Mouse (Mus musculus): ENCODE data around the gene Rpl36.
"Not testable (repeated sequence)": the region's sequence is repeated elsewhere in the genome, so short reads cannot be mapped to it uniquely, and the experiment has no call there.

The Rpl36 gene

DNA sequence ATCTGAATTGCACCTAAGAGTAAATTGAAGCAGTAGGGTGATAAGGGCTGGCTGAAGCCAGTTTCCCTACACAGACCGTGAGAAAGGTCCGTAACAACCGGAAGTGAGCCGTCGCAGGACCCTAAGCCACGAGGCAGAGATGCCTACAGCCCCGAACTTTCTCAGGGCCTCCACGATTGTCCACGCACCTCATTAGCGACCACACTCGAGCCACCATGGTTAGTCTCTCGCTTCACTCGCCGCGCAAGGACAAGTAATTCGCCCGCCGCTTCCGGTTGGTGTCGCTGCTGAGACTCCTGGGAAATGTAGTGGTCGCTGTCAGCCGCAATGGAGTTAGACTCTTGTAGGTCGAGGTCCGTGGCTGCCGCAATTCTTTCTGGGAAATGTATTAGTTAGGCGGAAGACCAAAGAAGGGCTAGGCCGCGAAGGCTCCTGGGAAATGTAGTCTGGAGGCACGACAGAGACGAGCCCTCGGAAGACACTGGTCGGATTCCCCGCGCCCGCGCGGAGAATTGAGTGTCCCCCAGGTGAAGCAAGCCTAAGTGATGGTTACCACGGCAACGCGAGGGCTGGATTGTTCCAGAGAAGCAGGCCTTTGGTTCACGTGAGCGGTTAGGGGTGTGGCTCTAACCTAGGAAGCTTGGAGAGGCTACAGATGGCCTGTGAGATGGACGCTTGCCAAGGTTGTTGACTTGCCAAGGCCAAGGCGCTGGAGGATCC lies 3.6 kb upstream of the Rpl36 start, which contains the start of gene 2410015M20Rik:
Gene 2410015M20Rik, minus strand, starts transcription at position 320 of the 720 bp plus-strand sequence.
- peak; percentile 100 for DNase-seq

GRCm38 (mm10) chr17:56611323-56611722 lies 1.9 kb upstream of the Rpl36 start:
- peak; percentile 88 for DNase-seq

DNA sequence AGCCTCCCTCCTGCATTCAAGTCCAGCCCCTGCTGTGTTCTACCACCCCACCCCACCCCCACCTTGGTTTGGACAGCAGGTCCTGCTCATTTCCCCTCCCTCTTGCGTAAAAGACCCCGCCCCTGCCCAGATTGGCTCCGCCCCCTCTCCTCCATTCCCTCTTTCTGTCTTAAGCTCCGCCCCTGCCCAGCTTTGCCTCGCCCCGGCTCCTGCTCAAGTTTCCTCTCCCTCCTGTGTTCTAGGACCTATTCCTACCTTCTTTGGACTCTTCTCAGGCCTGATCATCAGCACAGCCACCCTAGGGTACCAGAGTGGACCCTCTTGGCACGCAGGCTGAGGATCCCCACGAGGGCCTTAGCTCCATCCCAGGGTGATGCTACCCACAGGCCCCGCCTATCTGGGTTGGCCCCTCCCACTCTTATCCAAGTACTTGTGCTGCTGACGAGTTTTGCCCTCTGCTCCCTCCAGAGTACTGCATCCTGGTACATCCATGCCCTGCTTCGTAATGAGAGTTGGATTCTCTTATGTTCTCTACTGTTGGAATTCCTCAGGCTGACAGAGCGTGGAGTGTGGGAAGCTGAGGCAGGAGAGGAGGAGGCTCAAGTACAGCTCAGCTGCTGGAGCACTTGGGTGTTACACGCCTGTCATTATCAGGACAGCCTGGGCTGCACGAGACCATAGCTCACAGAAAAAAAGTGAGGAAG lies 1.2 kb upstream of the Rpl36 start:
- DNase-seq: peak; percentile 94

DNA sequence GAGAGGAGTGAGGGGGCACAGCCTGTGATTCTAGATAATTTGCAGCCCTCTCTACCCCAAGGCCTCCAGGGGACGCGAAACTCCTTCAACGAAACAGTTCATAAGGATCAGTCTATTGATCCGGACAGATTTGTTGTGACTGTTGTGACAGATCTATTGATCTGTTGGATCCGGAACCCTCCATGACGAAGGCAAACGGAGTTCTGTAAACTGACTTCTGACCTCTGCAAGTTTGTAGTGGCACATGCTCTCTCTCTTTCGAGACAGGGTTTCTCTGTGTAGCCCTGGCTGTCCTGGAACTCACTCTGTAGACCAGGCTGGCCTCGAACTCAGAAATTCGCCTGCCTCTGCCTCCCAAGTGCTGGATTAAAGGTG lies 664 bp upstream of the Rpl36 start:
- not testable (repeated sequence) for DNase-seq

DNA sequence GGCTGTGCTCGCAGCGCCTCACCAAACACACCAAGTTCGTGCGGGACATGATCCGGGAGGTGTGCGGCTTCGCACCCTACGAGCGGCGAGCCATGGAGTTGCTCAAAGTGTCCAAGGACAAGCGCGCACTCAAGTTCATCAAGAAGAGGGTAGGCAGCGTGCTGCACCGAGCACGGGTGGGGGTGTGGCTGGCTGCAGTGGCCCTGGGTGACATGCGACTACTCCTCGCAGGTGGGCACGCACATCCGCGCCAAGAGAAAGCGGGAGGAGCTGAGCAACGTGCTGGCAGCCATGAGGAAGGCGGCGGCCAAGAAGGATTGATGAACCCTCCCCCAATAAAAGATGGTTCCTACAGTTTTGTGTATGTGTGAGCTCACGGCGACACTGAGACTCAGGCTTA lies 677 bp downstream of the Rpl36 start:
- peak; percentile 92 for DNase-seq

GRCm38 (mm10) chr17:56614391-56615135 lies 1.3 kb downstream of the Rpl36 start:
- DNase-seq: peak; percentile 92

- DNase-seq: no peak
These were observed 2.0 kb downstream of the Rpl36 start for GRCm38 (mm10) chr17:56615136-56615784.

GRCm38 (mm10) chr17:56615792-56616191 lies 2.6 kb downstream of the Rpl36 start:
- DNase-seq: peak; percentile 90

GRCm38 (mm10) chr17:56616725-56617124 lies 3.5 kb downstream of the Rpl36 start:
- DNase-seq: no peak

DNA sequence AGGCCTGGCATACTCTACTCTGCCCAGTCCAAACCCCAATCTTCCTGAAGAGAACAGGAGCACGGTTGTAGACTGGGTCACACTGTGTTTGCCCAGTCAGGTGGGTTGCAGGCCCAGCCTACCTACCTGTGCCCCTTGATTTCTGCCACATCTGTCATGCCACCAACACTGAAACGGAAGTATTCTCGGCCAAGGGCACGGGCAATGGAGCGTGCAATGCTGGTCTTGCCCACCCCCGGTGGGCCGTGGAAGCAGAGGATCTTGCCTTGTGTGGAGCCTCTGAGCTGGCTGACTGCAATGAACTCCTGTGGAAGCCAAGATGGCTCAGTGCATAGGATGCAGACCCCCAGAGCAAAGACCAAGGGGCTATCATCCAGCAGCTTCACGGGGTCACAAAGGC lies 4.4 kb downstream of the Rpl36 start:
- peak; percentile 83 for DNase-seq

GRCm38 (mm10) chr17:56625495-56625894 lies 12.3 kb downstream of the Rpl36 start:
- peak; percentile 87 for DNase-seq

DNA sequence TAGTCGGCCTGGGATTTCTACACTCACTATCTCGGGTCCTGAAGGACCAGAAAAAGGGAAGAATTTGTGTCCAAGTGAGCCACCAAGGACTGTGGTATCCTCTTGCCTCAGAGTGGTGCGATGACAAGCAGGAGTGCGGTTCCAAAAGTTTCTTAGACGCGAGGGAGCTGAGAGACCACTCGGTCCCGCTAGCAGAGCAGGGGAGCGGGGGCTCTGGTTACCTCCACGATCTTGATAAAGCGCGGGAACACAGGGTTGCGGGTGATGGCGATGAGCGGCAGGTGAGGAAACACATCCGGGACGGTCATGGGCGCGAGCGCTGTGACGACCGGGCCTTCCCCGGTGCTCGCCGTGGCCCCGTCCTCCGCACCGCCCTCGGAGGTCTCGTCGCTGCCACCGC lies 13.0 kb downstream of the Rpl36 start:
- no peak for DNase-seq

GRCm38 (mm10) chr17:56626754-56627470 lies 13.7 kb downstream of the Rpl36 start, which contains the start of gene Lonp1:
TSS of gene Lonp1 (minus strand) at chr17:56626887.
- peak; percentile 99 for DNase-seq

- no peak for DNase-seq
These were observed 14.5 kb downstream of the Rpl36 start, which contains the start of gene Catsperd for GRCm38 (mm10) chr17:56627530-56628277. TSS of gene Catsperd (plus strand) at chr17:56628143.

- not testable (repeated sequence) for DNase-seq
These were observed 16.9 kb downstream of the Rpl36 start for GRCm38 (mm10) chr17:56629800-56630781.

GRCm38 (mm10) chr17:56631807-56632206 lies 18.6 kb downstream of the Rpl36 start:
- no peak for DNase-seq

DNA sequence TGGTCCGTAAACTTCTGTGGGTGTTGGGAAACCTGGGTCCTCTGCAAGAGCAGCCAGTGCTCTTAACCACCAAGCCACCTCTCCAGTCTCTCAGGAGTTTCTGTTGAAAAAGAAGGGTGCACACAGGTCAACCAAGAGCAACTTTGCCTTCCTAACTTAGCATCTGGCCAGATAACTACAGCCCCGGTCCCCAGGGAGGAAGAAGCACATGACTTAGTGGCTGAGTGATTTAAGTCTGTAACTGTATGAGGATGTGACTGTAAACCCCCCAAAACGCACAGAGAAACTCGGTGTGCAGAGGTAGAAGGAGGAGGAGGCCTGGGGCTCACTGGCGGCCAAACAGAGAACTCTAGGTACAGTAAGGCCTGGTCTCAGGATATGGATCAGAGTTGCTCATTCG lies 20.8 kb downstream of the Rpl36 start:
- DNase-seq: no peak

- DNase-seq: no peak
These were observed 30.0 kb downstream of the Rpl36 start for GRCm38 (mm10) chr17:56643237-56643636.

- no peak for DNase-seq
These were observed 34.3 kb downstream of the Rpl36 start for GRCm38 (mm10) chr17:56647546-56647945.

DNA sequence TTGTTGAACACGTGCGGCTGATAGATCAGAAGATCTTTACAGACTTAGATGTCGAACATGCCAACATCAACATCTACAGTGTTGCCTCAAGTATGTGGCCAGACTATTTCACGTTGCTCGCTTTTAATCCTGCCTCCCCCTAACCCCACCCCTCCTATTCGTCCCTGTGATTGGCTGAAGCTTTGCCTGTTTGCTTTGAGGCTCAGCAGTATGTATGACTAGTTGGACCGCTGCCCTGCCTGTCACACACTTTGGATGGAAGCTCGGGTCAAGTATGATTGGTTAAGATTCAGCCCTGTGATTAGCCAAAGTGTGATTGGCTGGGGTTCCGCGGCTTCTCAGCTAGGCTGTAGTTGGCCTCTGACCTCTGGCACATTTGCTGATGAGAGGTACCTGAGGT lies 38.6 kb downstream of the Rpl36 start:
- DNase-seq: no peak
